Mouse (Mus musculus): ENCODE results near the gene Grm5. TPM values are rescaled to one million over a fixed set of nuclear protein-coding genes. Genes with fewer than 3 reads are reported as not detected.

The Grm5 gene
- polyA plus RNA-seq, 1 experiment from 2014 or later = 0.54 TPM

DNA sequence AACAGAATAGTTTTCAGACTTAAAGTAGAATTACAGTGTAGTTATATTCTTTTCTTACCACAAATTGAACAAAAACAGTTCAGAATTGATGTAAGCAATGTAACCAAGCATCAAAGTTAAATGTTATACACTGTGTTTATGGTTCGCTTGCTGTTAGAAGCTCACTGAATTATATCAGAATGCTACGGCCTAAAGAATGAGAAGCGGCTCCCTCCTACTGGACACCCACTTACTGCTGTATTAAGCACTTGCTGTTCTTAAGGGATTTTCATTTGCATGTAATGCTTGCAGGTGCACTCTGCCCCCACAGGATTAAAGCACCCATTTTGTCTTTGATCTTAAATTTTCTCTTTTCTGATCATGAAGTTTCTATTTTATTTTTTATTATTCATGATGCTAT is 66.6 kb downstream of the Grm5 start:
- no peaks in the 10 kb centered on the region for H3K9me3 ChIP-seq (ENCODE audit: control insufficient read depth, low read length)
- H3K27me3 ChIP-seq (ENCODE audit: control insufficient read depth, insufficient read depth, low read length) = no peaks in the 10 kb centered on the region
- H3K27ac ChIP-seq (ENCODE audit: low read depth, low read length) = no peak overlapping the region
- DNase-seq (ENCODE audit: low spot score) (no peak), ATAC-seq (ENCODE audit: insufficient read depth, low FRiP score, low TSS enrichment) (no peak)
- H3K4me2 ChIP-seq (ENCODE audit: low read depth) = no peak overlapping the region
- WGBS = 87% methylated on average over 3 of the region's 3 CpGs
- no peaks in the 10 kb centered on the region for H3K36me3 ChIP-seq (ENCODE audit: control insufficient read depth, insufficient read depth, low read length)
- H3K4me3 ChIP-seq (ENCODE audit: low read depth, low read length) = no peak overlapping the region
- H3K4me1 ChIP-seq (ENCODE audit: control insufficient read depth, insufficient read depth, low read length) = no peaks in the 10 kb centered on the region
- H3K9ac ChIP-seq (ENCODE audit: low read length) = no peak overlapping the region

DNA sequence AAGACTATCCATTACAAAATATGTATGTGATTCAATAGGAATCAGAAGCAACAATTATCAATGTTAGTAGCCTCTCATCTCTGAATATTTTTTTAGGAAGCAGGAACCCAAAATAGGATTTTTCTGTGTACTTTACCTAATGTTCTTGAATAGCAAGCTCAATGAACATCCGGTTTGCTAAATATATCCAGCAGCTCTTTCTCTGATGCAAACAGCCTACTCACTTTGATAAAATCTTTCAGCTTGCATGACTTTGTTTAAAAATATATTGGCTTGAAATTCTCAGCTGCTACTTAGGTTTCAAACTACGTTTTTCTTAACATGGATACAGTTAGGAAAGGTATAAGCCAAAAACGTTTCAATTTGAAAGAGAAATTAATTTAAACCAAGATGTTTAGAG is 77.8 kb downstream of the Grm5 start:
- Histone ChIP-seq H3K4me1 (ENCODE audit: control insufficient read depth, insufficient read depth, low read length) (no peaks in the 10 kb centered on the region), H3K4me3 (ENCODE audit: low read depth, low read length) (no peak overlapping the region), H3K36me3 (ENCODE audit: control insufficient read depth, insufficient read depth, low read length) (no peaks in the 10 kb centered on the region), H3K27ac (ENCODE audit: low read depth, low read length) (no peak overlapping the region), H3K27me3 (ENCODE audit: control insufficient read depth, insufficient read depth, low read length) (no peaks in the 10 kb centered on the region), H3K9ac (ENCODE audit: low read length) (no peak overlapping the region), H3K9me3 (ENCODE audit: control insufficient read depth, low read length) (no peaks in the 10 kb centered on the region), H3K4me2 (ENCODE audit: low read depth) (no peak overlapping the region)
- WGBS = 71% methylated on average over 3 of the region's 3 CpGs
- no peak for ATAC-seq (ENCODE audit: insufficient read depth, low FRiP score, low TSS enrichment)
- no peak for DNase-seq (ENCODE audit: low spot score)

DNA sequence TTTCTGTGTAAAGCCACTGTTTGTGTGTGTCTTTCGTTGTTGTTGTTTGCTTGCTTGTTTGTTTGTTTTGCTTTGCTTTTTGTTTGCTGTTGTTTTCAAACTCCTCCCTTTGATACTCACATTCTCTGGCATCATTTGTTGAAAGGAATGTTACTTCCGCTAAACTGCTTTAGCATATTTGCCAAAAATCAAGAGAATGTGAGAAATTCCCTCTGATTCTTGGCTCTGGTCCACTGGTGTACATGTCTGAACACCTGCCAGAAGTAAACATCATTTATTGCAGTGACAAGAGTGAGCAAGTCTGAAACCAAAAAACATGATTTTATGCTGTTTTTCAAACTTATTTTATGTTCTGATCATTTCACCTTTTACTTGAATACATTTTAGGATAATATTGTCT is 80.1 kb downstream of the Grm5 start:
- ATAC-seq (ENCODE audit: insufficient read depth, low FRiP score, low TSS enrichment) (no peak), DNase-seq (ENCODE audit: low spot score) (no peak)
- Histone ChIP-seq H3K4me1 (ENCODE audit: control insufficient read depth, insufficient read depth, low read length) (no peaks in the 10 kb centered on the region), H3K27me3 (ENCODE audit: control insufficient read depth, insufficient read depth, low read length) (no peaks in the 10 kb centered on the region), H3K9ac (ENCODE audit: low read length) (no peak overlapping the region), H3K27ac (ENCODE audit: low read depth, low read length) (no peak overlapping the region), H3K4me2 (ENCODE audit: low read depth) (no peak overlapping the region), H3K9me3 (ENCODE audit: control insufficient read depth, low read length) (no peaks in the 10 kb centered on the region), H3K4me3 (ENCODE audit: low read depth, low read length) (no peak overlapping the region), H3K36me3 (ENCODE audit: control insufficient read depth, insufficient read depth, low read length) (no peaks in the 10 kb centered on the region)
- WGBS = 88% methylated on average over 2 of the region's 2 CpGs

DNA sequence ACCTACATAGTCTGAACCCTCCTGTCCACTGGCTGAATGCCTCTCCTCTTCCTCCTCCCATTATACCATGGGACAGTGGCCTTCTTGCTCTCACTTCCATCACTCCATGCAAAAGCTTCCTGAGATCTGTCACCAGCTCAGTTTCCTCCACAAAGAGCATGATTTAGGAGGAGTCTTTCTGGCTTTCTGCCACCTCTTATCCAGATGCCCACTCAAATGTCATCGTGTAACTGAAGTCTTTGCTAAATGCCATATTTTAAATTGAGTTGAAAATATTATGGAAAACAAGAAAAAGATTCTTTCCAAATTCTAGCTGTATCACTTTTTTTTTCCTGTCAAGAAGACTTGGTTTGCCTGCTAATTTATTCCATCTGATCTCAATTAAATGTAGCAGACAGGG is 132.4 kb downstream of the Grm5 start:
- Histone ChIP-seq H3K27me3 (ENCODE audit: control insufficient read depth, insufficient read depth, low read length) (no peaks in the 10 kb centered on the region), H3K27ac (ENCODE audit: low read depth, low read length) (no peak overlapping the region), H3K4me2 (ENCODE audit: low read depth) (no peak overlapping the region), H3K4me1 (ENCODE audit: control insufficient read depth, insufficient read depth, low read length) (no peaks in the 10 kb centered on the region), H3K36me3 (ENCODE audit: control insufficient read depth, insufficient read depth, low read length) (no peaks in the 10 kb centered on the region), H3K4me3 (ENCODE audit: low read depth, low read length) (no peak overlapping the region), H3K9ac (ENCODE audit: low read length) (no peak overlapping the region), H3K9me3 (ENCODE audit: control insufficient read depth, low read length) (no peaks in the 10 kb centered on the region)
- 90% methylated on average over 1 of the region's 1 CpGs for WGBS
- DNase-seq (ENCODE audit: low spot score) (no peak), ATAC-seq (ENCODE audit: insufficient read depth, low FRiP score, low TSS enrichment) (no peak)

GRCm38 (mm10) chr7:87718631-87719030 is 134.7 kb downstream of the Grm5 start:
- Histone ChIP-seq H3K36me3 (ENCODE audit: control insufficient read depth, insufficient read depth, low read length) (no peaks in the 10 kb centered on the region), H3K4me1 (ENCODE audit: control insufficient read depth, insufficient read depth, low read length) (no peaks in the 10 kb centered on the region), H3K9ac (ENCODE audit: low read length) (no peak overlapping the region), H3K4me3 (ENCODE audit: low read depth, low read length) (no peak overlapping the region), H3K4me2 (ENCODE audit: low read depth) (no peak overlapping the region), H3K27me3 (ENCODE audit: control insufficient read depth, insufficient read depth, low read length) (no peaks in the 10 kb centered on the region), H3K9me3 (ENCODE audit: control insufficient read depth, low read length) (no peaks in the 10 kb centered on the region), H3K27ac (ENCODE audit: low read depth, low read length) (no peak overlapping the region)
- WGBS = 83% methylated on average over 1 of the region's 1 CpGs
- ATAC-seq (ENCODE audit: insufficient read depth, low FRiP score, low TSS enrichment) (no peak), DNase-seq (ENCODE audit: low spot score) (no peak)

- Histone ChIP-seq H3K36me3 (ENCODE audit: control insufficient read depth, insufficient read depth, low read length) (no peaks in the 10 kb centered on the region), H3K27me3 (ENCODE audit: control insufficient read depth, insufficient read depth, low read length) (no peaks in the 10 kb centered on the region), H3K9ac (ENCODE audit: low read length) (no peak overlapping the region), H3K4me1 (ENCODE audit: control insufficient read depth, insufficient read depth, low read length) (no peaks in the 10 kb centered on the region), H3K4me2 (ENCODE audit: low read depth) (no peak overlapping the region), H3K9me3 (ENCODE audit: control insufficient read depth, low read length) (no peaks in the 10 kb centered on the region), H3K27ac (ENCODE audit: low read depth, low read length) (no peak overlapping the region), H3K4me3 (ENCODE audit: low read depth, low read length) (no peak overlapping the region)
- DNase-seq (ENCODE audit: low spot score) = no peak
- ATAC-seq (ENCODE audit: insufficient read depth, low FRiP score, low TSS enrichment) = no peak
Observed at GRCm38 (mm10) chr7:87734511-87734910, 150.5 kb downstream of the Grm5 start.

DNA sequence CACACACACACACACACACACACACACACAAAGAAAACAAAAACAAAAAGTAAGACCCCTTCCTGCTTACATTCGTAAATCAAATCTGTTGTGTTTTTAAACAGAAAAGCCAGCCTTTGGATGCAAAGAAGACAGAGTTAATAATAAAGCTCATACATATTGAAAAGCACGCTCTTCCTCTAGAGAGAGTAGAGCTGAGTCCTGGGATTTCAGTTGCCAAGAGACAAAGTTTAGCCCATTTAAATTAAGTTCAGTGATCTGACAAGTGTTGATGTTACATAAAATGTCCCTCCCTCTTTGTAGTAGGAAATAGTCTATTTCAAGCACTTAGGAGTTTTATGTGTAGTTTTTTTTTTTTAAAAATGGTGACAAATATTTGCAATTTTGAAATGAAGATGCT is 178.0 kb downstream of the Grm5 start:
- Histone ChIP-seq H3K27ac (ENCODE audit: low read depth, low read length) (no peak overlapping the region), H3K9ac (ENCODE audit: low read length) (no peak overlapping the region), H3K36me3 (ENCODE audit: control insufficient read depth, insufficient read depth, low read length) (no peaks in the 10 kb centered on the region), H3K9me3 (ENCODE audit: control insufficient read depth, low read length) (no peaks in the 10 kb centered on the region), H3K4me2 (ENCODE audit: low read depth) (no peak overlapping the region), H3K27me3 (ENCODE audit: control insufficient read depth, insufficient read depth, low read length) (no peaks in the 10 kb centered on the region), H3K4me3 (ENCODE audit: low read depth, low read length) (no peak overlapping the region), H3K4me1 (ENCODE audit: control insufficient read depth, insufficient read depth, low read length) (no peaks in the 10 kb centered on the region; the same call in 1 of the 2 replicates)
- WGBS = 72% methylated on average over 2 of the region's 2 CpGs
- no peak for ATAC-seq (ENCODE audit: insufficient read depth, low FRiP score, low TSS enrichment)
- no peak for DNase-seq (ENCODE audit: low spot score)

DNA sequence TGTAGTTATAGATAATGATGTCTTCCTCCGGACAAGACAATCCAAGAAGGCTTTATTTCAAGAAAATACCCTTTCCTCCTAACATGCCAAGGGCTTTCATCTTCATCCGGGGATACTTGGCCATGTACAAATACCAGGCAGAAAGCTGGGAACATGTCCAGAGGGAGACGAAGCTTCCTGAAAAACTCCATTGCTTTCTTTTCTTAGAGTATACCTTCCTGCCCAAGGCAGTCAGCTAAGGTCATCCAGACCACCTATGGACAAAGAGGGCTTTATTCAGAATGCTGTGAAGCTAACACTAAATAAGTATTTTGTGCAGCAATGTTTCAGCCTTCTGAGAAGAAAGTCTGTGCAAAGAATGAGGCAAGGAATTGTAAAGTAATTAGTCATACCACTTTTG is 178.4 kb downstream of the Grm5 start:
- no peak overlapping the region for H3K4me3 ChIP-seq (ENCODE audit: low read depth, low read length)
- no peaks in the 10 kb centered on the region for H3K27me3 ChIP-seq (ENCODE audit: control insufficient read depth, insufficient read depth, low read length)
- ATAC-seq (ENCODE audit: insufficient read depth, low FRiP score, low TSS enrichment) (no peak; the same call in 1 of the 2 replicates), DNase-seq (ENCODE audit: low spot score) (no peak)
- H3K36me3 ChIP-seq (ENCODE audit: control insufficient read depth, insufficient read depth, low read length) = no peaks in the 10 kb centered on the region
- 54% methylated on average over 3 of the region's 3 CpGs for WGBS
- no peaks in the 10 kb centered on the region; the same call in 1 of the 2 replicates for H3K4me1 ChIP-seq (ENCODE audit: control insufficient read depth, insufficient read depth, low read length)
- no peaks in the 10 kb centered on the region for H3K9me3 ChIP-seq (ENCODE audit: control insufficient read depth, low read length)
- no peak overlapping the region for H3K27ac ChIP-seq (ENCODE audit: low read depth, low read length)
- no peak overlapping the region for H3K9ac ChIP-seq (ENCODE audit: low read length)
- no peak overlapping the region for H3K4me2 ChIP-seq (ENCODE audit: low read depth)

GRCm38 (mm10) chr7:87787560-87787959 is 203.6 kb downstream of the Grm5 start:
- H3K9me3 ChIP-seq (ENCODE audit: control insufficient read depth, low read length) = no peaks in the 10 kb centered on the region
- ATAC-seq (ENCODE audit: insufficient read depth, low FRiP score, low TSS enrichment) (no peak), DNase-seq (ENCODE audit: low spot score) (no peak)
- no peaks in the 10 kb centered on the region for H3K36me3 ChIP-seq (ENCODE audit: control insufficient read depth, insufficient read depth, low read length)
- no peak overlapping the region for H3K4me3 ChIP-seq (ENCODE audit: low read depth, low read length)
- WGBS = 94% methylated on average over 1 of the region's 1 CpGs
- H3K9ac ChIP-seq (ENCODE audit: low read length) = no peak overlapping the region
- H3K4me2 ChIP-seq (ENCODE audit: low read depth) = no peak overlapping the region
- H3K4me1 ChIP-seq (ENCODE audit: control insufficient read depth, insufficient read depth, low read length) = no peaks in the 10 kb centered on the region
- H3K27ac ChIP-seq (ENCODE audit: low read depth, low read length) = no peak overlapping the region
- no peaks in the 10 kb centered on the region for H3K27me3 ChIP-seq (ENCODE audit: control insufficient read depth, insufficient read depth, low read length)
